Mouse (Mus musculus): ENCODE data around the gene D630039A03Rik. TPM values are rescaled to one million over a fixed set of nuclear protein-coding genes. Genes with fewer than 3 reads are reported as not detected.

Gene D630039A03Rik
- polyA plus RNA-seq, 1 experiment from 2014 or later = 0.11 TPM

DNA sequence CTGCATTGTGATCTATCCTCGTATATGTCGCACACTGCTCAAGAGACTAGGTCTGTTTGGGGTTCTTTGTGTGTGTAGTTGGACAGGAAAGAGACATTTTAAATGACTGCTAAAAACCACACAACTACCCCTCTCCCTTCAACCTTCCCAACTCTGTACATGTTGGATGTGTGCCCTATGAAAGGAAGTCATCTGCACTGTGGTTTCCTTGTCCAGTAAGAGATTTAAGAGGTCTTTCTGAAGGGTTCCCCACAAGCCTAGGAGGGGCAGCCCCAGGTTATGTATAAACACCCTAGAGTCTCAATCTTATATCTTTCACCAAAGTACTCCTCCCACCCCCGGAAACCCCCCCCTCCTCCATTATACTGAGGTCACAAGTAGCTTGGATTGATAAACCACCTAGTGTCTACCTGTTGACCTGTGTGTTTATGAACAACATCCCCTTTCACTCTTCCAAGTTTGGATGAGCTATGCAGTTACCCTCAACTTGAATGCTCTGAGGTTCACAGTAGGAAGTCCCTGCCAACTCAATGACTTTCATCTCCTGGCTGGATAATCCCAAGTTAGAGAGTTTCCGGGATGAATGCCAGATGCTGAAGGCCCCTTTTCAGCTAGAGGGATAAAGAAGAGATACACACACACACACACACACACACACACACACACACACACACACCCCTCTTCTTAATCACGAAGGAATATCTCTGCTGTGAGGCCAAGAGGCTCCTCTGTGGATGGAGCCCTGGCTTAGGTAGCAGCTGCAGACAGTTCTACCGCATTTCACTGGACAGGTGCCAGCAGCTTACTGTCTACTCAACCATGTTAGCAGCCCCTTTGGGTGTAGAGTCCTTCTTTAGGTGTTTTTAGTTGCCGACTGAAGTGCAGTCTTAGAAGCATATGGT is 32.3 kb downstream of the D630039A03Rik start:
- Histone ChIP-seq H3K4me1 (peaks cover 14% of the 10 kb centered on the region), H3K27ac (replicated peaks) (no peak overlapping the region), H3K27me3 (replicated peaks; ENCODE audit: low read depth, poor library complexity, severe bottlenecking) (no peaks in the 10 kb centered on the region), H3K36me3 (replicated peaks) (no peaks in the 10 kb centered on the region), H3K9me3 (no peaks in the 10 kb centered on the region), H3K4me3 (no peak overlapping the region)
- no peak for DNase-seq (ENCODE audit: low spot score)
- 84% methylated on average over 7 of the region's 7 CpGs for WGBS

DNA sequence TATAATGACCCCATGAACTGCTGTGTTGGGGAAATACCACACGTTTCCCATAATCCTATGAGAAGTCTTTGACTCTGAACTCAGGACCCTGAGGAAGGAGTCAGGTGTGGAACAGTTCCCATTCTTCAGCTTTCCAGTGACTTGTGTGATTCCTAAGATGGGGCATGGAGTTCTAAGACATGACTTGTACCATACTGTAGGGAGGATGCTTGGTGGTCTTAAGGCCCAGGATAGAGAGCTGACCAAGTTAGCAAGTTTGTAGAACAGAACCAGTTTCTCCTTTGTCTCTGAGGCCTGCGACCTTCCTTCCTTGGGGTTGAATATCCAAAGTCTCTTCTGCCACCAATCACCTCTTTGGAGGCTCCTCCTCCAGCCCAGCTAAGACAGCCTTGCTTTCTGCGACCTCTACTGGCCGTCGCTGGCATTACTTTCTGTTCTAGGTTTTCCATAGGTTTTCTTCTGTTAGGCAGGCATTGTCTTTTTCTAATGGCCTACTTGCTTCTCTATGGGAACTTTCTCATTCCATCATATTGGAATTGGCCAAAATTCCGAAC is 36.2 kb downstream of the D630039A03Rik start:
- Histone ChIP-seq H3K27me3 (replicated peaks; ENCODE audit: low read depth, poor library complexity, severe bottlenecking) (no peaks in the 10 kb centered on the region), H3K4me3 (no peak overlapping the region), H3K36me3 (replicated peaks) (no peaks in the 10 kb centered on the region), H3K9me3 (no peaks in the 10 kb centered on the region), H3K4me1 (peaks cover 3% of the 10 kb centered on the region; the same call in 1 of the 2 replicates), H3K27ac (replicated peaks) (0 out of 2 replicates have a peak overlapping the region, but pooled peaks have one; percentile 30)
- peak; percentile 84 for DNase-seq (ENCODE audit: low spot score)
- 13% methylated on average over 6 of the region's 6 CpGs for WGBS

DNA sequence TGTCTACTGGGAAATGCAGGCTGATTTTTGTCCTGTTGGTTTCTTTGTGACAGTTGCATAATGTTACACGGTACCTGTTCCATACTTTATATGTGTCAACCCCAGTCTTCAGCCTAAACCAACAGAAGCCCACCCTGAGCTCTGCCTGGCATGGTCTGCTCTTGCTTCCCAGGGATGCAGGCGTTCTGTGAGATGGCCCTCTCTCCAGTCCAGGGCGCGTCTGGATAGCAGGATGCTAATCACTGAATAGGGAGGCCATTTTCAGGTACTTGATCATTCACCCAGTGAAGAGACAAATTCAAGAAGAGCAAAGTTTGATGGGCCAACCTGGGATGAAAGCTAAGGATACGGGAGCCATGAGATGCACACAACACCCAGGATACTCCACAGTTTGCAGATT is 37.0 kb downstream of the D630039A03Rik start:
- Histone ChIP-seq H3K9me3 (no peaks in the 10 kb centered on the region), H3K36me3 (replicated peaks) (no peaks in the 10 kb centered on the region), H3K4me1 (peaks cover 3% of the 10 kb centered on the region; the same call in 1 of the 2 replicates), H3K27ac (replicated peaks) (no peak overlapping the region), H3K4me3 (no peak overlapping the region), H3K27me3 (replicated peaks; ENCODE audit: low read depth, poor library complexity, severe bottlenecking) (no peaks in the 10 kb centered on the region)
- WGBS = 94% methylated on average over 5 of the region's 5 CpGs
- no peak for DNase-seq (ENCODE audit: low spot score)

DNA sequence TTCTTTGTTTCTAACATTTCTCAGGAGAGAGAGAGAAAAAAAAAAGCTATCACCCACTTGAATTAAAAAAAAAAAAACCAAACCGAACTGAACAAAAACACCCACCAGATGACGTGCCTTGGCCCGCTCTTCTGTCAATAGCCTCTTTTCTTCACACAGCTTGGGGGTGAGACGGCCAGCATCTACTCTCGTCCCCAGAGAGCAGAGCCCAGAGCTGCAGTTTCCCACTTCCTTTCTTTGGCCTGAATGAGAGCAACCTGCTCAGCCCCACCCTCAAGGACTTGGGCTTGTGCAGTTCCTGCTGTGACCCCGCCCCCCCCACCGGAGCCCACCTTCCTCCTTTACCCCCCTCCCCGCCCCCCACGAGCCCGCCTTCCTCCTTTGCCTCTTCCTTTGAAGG is 48.6 kb downstream of the D630039A03Rik start:
- H3K27me3 ChIP-seq (replicated peaks; ENCODE audit: low read depth, poor library complexity, severe bottlenecking) = no peaks in the 10 kb centered on the region
- H3K36me3 ChIP-seq (replicated peaks) = peaks cover 13% of the 10 kb centered on the region; the same call in 1 of the 2 replicates
- WGBS = 43% methylated on average over 10 of the region's 10 CpGs
- H3K9me3 ChIP-seq = no peaks in the 10 kb centered on the region
- H3K4me3 ChIP-seq = no peak overlapping the region
- peaks cover 23% of the 10 kb centered on the region for H3K4me1 ChIP-seq
- no peak overlapping the region; the same call in 1 of the 2 replicates for H3K27ac ChIP-seq (replicated peaks)
- DNase-seq (ENCODE audit: low spot score) = no peak

DNA sequence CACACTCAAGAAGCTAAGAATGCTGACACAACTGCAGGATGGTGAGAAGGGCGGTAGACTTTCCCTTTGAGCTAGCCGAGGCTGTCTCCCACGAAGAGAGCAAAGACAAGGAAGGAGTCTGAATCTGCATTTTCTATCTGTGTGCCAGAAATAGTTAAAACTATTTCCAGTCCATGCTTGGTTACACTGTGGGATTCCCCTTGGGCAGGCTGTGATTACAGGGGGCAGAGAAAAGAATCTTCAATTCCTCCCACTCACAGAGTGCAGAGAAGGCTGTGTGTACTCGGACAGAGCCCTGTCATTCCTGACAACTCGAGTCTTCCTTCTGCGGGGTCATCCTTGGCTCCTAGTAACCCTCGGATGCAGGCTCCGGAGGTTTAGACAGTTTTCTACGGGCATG is 49.1 kb downstream of the D630039A03Rik start:
- no peak for DNase-seq (ENCODE audit: low spot score)
- H3K4me1 ChIP-seq = peaks cover 23% of the 10 kb centered on the region
- no peak overlapping the region for H3K27ac ChIP-seq (replicated peaks)
- H3K4me3 ChIP-seq = no peak overlapping the region
- no peaks in the 10 kb centered on the region for H3K27me3 ChIP-seq (replicated peaks; ENCODE audit: low read depth, poor library complexity, severe bottlenecking)
- peaks cover 13% of the 10 kb centered on the region; the same call in 1 of the 2 replicates for H3K36me3 ChIP-seq (replicated peaks)
- 64% methylated on average over 9 of the region's 9 CpGs for whole genome bisulfite sequencing
- H3K9me3 ChIP-seq = no peaks in the 10 kb centered on the region

DNA sequence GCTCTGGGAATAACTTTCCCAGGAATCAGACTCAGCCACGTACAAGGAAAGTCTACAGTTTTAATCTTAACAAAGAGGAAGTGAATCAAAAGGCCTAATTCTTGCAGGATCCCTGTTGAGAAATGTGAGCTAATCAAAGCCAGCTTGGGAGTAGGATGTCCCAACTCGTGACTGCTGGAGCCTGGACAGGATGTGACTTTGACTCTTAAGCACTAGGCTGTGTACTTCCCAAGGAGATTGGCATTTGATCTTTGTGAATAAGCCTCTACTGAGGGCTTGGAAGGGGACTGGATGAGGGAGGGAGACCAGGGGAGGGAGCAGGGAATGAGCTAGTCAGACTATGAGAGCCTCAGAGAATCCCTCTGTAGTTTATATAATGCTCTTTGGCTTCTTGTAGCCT is 50.0 kb downstream of the D630039A03Rik start:
- Histone ChIP-seq H3K36me3 (replicated peaks) (peaks cover 14% of the 10 kb centered on the region; the same call in 1 of the 2 replicates), H3K9me3 (no peaks in the 10 kb centered on the region), H3K4me1 (peaks cover 23% of the 10 kb centered on the region), H3K27me3 (replicated peaks; ENCODE audit: low read depth, poor library complexity, severe bottlenecking) (no peaks in the 10 kb centered on the region), H3K4me3 (no peak overlapping the region), H3K27ac (replicated peaks) (peak overlapping the region; percentile 16; the same call in 1 of the 2 replicates)
- DNase-seq (ENCODE audit: low spot score) = peak; percentile 26
- WGBS = 17% methylated on average over 2 of the region's 2 CpGs

DNA sequence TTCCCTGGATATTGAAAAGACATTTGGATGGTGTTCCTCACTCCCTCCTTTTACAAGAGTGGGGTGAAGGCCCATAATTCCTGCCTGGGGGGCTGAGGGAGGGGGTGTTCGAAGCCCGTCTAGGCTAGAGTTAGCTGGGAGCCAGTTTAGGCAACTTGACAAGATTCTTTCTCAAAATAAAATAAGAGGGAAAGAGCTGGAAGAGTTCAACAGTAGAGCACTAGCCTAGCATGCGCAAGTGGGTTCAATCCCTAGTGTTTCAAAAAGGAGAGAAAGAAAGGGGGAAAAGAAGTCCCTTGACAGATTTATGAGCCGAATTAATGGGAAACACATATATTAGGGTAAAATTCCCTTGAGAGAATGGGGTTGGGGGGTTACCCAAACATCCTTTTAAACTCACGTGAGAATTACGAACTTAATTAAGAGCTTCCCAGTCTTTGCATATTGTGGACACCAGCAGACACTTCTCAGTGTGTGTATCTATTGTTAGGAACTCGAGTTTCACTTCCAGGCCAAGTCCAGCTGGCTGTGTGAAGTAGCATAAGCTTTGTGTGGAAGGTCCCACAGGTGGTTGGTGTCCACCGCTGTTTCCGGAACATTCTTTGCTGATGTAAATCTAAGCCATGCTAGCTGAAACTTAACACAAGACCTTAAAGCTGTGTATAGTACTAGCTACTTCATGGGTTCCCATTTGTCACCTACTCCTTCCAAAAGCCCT is 53.7 kb downstream of the D630039A03Rik start:
- WGBS = 81% methylated on average over 9 of the region's 9 CpGs
- Histone ChIP-seq H3K27ac (replicated peaks) (no peak overlapping the region), H3K36me3 (replicated peaks) (peaks cover 36% of the 10 kb centered on the region)

DNA sequence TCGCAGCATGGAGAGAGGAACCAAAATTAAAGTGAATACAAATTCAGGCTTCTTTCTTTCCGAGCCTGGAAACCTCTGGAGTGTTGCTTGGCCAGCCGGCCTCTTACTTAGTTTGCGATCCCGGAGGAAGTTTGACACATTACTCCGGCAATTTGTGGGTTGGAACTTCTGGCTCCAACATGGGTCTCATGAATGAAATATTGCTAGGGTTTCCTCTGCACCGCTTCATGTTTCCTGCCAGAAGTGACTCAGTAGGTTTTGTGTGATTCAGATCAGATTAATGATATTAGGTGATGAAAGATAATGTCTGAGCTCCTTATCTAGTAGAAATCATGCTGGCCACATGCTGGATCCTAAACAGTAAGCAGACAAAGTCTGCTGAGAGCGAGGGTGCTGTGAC is 54.2 kb downstream of the D630039A03Rik start:
- H3K9me3 ChIP-seq = no peaks in the 10 kb centered on the region
- H3K36me3 ChIP-seq (replicated peaks) = peaks cover 41% of the 10 kb centered on the region
- H3K27ac ChIP-seq (replicated peaks) = no peak overlapping the region
- peaks cover 14% of the 10 kb centered on the region for H3K4me1 ChIP-seq
- DNase-seq (ENCODE audit: low spot score) = no peak
- H3K4me3 ChIP-seq = no peak overlapping the region
- H3K27me3 ChIP-seq (replicated peaks; ENCODE audit: low read depth, poor library complexity, severe bottlenecking) = no peaks in the 10 kb centered on the region
- 87% methylated on average over 8 of the region's 8 CpGs for WGBS

More for the DNA sequence above, 53.7 kb downstream of the D630039A03Rik start:
- Histone ChIP-seq H3K4me1 (peaks cover 19% of the 10 kb centered on the region), H3K9me3 (no peaks in the 10 kb centered on the region), H3K4me3 (no peak overlapping the region), H3K27me3 (replicated peaks; ENCODE audit: low read depth, poor library complexity, severe bottlenecking) (no peaks in the 10 kb centered on the region)
- DNase-seq (ENCODE audit: low spot score) = no peak

DNA sequence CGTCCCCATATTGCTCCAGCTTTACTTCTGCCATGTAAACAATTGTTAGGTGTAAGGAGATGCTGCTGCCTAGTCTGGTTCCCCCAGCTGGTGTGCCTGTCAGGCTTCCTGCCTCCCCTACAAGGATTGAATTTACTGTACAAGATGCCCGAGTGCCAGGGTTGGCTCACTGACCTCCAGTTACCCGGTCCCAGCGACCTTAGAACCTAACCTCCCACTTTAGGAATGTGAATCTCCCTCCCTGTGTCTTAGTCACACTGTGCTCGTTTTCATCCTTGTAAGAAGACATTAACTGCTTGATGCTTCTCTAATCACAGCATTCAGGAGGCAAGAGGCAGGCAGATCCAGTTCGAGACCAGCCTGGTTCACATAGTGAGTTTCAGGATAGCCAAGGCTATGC is 54.9 kb downstream of the D630039A03Rik start:
- Histone ChIP-seq H3K27ac (replicated peaks) (no peak overlapping the region), H3K4me1 (peaks cover 7% of the 10 kb centered on the region), H3K4me3 (no peak overlapping the region), H3K36me3 (replicated peaks) (peaks cover 48% of the 10 kb centered on the region), H3K9me3 (no peaks in the 10 kb centered on the region), H3K27me3 (replicated peaks; ENCODE audit: low read depth, poor library complexity, severe bottlenecking) (no peaks in the 10 kb centered on the region)
- DNase-seq (ENCODE audit: low spot score) = no peak
- WGBS = 71% methylated on average over 6 of the region's 6 CpGs

DNA sequence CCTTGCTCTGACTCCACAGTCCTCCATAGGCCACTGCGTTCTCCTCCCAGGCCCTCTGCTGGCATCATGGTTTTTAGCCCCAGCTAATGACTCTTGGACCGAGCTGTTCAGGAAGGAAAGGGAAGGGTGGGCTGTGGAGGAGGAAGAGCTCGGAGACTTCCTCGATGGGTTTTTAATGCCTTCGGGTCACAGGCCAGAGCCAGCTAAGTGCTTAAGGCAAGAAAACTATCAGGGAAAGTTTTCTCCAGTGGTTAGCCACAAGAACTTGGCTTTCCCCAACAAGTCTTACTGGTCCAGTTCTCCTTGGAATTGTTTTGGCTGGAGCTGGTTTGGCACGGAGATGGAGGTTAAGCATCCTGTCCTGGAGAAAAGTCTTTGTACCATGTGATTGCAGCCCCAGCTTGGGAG is 55.9 kb downstream of the D630039A03Rik start:
- no peak overlapping the region for H3K27ac ChIP-seq (replicated peaks)
- no peaks in the 10 kb centered on the region for H3K27me3 ChIP-seq (replicated peaks; ENCODE audit: low read depth, poor library complexity, severe bottlenecking)
- 85% methylated on average over 6 of the region's 6 CpGs for WGBS
- H3K9me3 ChIP-seq = no peaks in the 10 kb centered on the region
- no peak for DNase-seq (ENCODE audit: low spot score)
- no peak overlapping the region for H3K4me3 ChIP-seq
- H3K36me3 ChIP-seq (replicated peaks) = peaks cover 58% of the 10 kb centered on the region
- H3K4me1 ChIP-seq = no peaks in the 10 kb centered on the region
